In genomic region chr6:103322442-103322841, GRCm38 (mm10) we compare ENCODE assay signal across 30 mouse cellular contexts.
"Had no signal": no experiment of that assay in that cellular context is flagged by ENCODE, and none has a peak within 500 bp of the region (broad histone marks: within the 10 kb centered on the region; RNA-seq: fewer than 3 reads in every experiment).

No protein-coding gene starts in this region.

- H3K27ac ChIP-seq: limb, embryonic 10.5 days; limb, embryonic 12.5 days; limb, embryonic 13.5 days; limb, embryonic 15.5 days; liver, embryonic 12.5 days; liver, embryonic 13.5 days; liver, embryonic 14.5 days; liver, embryonic 15.5 days; lung, embryonic 15.5 days; macrophage; midbrain, embryonic 10.5 days; midbrain, embryonic 12.5 days; midbrain, embryonic 13.5 days; midbrain, embryonic 15.5 days; neural tube, embryonic 12.5 days had no signal

- H3K4me3 ChIP-seq: limb, embryonic 10.5 days; limb, embryonic 12.5 days; limb, embryonic 13.5 days; limb, embryonic 15.5 days; liver, embryonic 12.5 days; liver, embryonic 13.5 days; liver, embryonic 15.5 days; lung, embryonic 15.5 days; megakaryocyte, embryonic 14.5 days; midbrain, embryonic 10.5 days; midbrain, embryonic 12.5 days; midbrain, embryonic 13.5 days; midbrain, embryonic 15.5 days; myocyte; neural tube, embryonic 12.5 days had no signal

- ATAC-seq: liver, embryonic 12.5 days; liver, postnatal 0 days; lung, postnatal 0 days; midbrain, embryonic 13.5 days; midbrain, embryonic 15.5 days; midbrain, embryonic 16.5 days had no signal

- DNase-seq: left cerebral cortex, postnatal 4 days; liver; liver, embryonic 13.5 days; liver, postnatal 0 days; lung, adult 18-20 months; lung, adult 2 months; lung, embryonic 14.5 days; lung, postnatal 10 days; lung, postnatal 14 days; lung, postnatal 36 days; lung, postnatal 4 days; midbrain, embryonic 14.5 days had no signal
